Mouse (Mus musculus) cerebellum, postnatal 25 days (tissue): ENCODE measurements around the gene Rela.

Source experiments
- DNase-seq, 2 experiments: peaks; one replicate each; pipeline ENCODE4 v3.0.0; 2021; ENCODE audit warnings: mixed read lengths in 2 of 2

Gene Rela

DNA sequence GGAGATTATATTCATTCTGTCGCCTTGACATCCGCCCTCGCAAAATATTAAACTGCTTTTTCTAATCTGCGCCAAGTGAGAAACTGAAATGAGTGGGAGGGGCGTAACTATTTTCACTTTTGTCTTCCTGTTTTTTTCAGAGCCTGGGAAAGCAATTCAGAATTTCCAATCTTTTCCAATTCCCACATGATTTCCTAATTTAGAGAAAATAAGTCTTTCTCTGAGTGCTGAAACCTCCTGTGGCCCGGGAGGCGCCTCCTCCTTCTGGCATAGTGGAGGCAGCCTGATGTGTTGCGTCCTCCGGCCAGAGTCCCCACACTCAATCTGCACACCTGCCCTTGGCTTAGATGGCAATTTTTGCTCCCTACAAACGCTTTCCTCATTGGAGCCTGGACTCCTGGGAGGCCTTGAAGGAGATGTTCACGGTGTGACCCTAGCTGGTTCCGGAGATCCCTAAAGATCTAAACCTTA, 677 bp upstream of the Rela start:
- no peak for DNase-seq

DNA sequence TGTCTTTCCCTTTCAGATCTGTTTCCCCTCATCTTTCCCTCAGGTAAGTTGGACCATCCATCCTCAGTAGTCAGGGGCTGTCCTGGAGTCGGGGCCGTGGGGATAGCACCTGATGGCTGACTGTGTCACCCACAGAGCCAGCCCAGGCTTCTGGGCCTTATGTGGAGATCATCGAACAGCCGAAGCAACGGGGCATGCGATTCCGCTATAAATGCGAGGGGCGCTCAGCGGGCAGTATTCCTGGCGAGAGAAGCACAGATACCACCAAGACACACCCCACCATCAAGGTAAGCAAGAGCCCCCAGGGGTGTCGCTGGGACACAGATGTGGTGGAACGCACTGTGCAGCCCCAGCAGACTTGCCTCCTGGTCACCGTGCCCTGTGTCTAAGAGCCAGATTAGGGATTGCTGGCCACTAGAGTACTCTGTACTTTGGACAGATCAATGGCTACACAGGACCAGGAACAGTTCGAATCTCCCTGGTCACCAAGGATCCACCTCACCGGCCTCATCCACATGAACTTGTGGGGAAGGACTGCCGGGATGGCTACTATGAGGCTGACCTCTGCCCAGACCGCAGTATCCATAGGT, 1.2 kb downstream of the Rela start:
- peak in 1 of 2 experiments; percentile 19 for DNase-seq

DNA sequence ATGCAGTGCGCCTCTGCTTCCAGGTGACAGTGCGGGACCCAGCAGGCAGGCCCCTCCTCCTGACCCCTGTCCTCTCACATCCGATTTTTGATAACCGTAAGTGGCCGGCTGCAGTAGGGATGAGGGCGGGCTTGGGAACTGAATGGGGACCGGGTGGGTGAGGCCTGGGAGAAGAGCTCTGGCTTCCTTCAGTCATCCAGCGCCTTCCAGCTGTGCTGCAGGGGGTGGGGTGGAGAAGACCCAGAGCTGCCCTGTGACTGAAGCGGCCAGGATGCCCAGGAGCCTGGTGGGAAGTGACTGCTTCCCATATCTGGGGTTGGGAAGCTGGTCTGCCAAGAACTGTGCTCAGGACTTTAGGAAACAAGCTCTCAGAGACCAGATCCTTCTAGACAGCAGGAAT, 3.1 kb downstream of the Rela start:
- peak in 1 of 2 experiments; percentile 7 for DNase-seq

DNA sequence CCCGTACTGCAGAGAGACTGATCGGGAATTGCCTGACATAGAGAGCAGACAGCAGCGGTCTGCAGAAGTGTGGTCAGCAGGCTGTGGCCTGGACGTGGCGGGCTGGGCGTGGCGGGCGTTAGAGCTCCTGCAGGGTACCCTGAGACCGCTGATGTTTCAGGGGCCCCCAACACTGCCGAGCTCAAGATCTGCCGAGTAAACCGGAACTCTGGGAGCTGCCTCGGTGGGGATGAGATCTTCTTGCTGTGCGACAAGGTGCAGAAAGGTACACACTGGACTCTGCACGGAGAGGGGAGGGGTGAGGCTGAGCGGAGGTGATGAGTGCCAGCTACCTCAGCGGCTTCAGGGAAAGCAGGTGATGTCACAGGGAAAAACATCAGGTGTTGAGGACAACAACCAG, 3.7 kb downstream of the Rela start:
- peak in 1 of 2 experiments; percentile 6 for DNase-seq

DNA sequence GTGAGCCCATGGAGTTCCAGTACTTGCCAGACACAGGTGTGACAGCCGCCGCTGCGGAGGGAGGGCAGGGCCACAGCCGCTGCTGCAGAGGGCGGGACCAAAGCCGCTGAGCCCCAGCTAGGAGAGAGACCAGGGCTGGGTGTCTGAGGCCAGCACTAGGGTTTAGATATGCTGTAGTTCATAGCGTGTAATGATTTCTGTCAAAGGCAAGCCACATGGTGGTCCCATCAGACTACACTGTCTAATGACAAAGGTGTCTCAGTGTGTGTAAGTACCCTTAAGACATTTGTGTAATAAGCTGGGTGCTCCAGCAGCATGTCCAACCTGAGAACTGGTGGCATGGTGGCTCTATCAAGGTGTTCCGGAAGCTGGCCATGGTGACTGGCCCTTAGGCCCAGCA, 4.4 kb downstream of the Rela start:
- DNase-seq, result no peak

DNA sequence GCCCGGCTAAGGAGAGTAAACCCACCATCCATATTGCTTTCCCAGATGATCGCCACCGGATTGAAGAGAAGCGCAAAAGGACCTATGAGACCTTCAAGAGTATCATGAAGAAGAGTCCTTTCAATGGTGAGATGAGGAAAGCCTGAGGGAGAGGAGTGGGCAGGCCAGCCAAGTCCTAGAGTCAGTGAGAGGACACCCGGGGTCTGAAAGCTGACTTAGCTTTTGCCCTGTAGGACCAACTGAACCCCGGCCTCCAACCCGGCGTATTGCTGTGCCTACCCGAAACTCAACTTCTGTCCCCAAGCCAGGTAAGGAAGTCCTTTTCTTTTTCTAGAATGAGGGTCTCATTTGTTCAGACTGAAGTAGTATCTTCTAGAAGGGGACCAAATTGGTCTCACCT, 8.0 kb downstream of the Rela start:
- DNase-seq, result no peak

DNA sequence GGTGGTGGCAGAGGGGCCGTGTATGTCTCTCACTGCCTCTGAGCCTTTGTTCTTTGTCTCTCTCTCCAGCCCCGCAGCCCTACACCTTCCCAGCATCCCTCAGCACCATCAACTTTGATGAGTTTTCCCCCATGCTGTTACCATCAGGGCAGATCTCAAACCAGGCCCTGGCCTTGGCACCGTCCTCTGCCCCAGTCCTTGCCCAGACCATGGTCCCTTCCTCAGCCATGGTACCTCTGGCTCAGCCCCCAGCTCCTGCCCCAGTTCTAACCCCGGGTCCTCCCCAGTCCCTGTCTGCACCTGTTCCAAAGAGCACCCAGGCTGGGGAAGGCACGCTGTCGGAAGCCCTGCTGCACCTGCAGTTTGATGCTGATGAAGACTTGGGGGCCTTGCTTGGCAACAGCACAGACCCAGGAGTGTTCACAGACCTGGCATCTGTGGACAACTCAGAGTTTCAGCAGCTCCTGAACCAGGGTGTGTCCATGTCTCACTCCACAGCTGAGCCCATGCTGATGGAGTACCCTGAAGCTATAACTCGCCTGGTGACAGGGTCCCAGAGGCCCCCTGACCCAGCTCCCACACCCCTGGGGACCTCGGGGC, 9.5 kb downstream of the Rela start:
- no peak for DNase-seq

DNA sequence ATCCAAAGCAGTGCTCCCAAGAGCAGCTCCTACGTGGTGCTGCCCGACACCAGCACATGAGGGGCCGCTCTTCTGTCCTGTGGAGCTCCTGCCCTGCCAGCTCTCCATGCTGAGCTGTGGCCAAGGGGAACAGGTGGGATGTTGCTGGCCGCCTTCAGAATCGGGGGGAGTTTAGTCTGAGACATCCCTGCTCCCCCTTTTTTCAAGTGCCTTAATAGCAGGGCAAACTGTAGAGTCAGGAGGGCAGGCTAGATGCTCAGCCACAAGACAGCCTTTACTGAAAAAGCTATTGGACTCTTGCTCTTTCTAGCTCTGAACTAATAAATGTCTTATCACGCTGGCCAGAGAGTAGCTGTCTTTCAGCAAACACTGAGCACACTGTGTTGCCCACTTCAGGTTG, 10.5 kb downstream of the Rela start:
- DNase-seq, result no peak

DNA sequence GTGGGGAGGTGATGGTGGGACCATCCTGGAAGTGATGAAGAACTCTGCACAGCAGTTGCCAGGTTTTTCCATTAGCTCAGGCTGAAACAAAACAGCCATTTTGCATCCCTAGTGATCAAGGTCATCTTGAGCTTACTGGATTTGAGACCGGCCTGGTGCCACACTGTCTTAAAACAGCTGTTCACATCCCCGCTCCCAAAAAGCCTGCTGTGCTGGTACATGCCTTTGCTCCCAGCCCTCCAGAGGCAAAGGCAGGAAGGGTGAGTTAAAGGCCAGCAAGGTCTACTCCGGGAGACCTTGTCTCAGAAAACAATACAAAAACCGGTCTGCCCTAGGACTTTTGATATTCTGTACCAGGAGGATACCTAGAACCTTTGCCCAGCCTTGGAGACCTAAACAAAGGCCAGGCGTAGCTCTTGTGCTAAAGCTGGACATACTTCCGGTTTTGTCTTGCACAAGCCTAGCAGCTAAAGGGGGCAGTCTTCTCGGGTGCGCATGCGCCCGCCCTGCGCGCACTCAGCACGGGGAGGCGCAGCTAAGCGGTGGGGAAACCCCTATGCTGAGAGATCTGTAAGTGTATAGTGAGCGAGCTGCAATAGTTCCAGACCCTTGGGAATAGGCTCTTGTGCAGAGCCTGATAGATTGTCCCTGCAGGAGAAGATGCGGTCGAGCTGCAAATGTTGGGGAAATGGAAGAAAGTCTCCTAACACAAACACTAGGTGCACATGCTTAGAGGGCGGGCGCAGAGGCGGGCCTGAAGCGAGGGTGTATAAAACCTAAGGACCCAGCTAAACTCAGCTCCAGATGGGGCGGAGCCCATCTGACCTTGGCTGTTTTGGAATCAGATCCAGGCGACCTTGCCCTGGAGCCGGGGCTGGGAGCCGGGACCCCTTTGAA, 11.4 kb downstream of the Rela start:
- DNase-seq, result peak; percentile 70 to 77

DNA sequence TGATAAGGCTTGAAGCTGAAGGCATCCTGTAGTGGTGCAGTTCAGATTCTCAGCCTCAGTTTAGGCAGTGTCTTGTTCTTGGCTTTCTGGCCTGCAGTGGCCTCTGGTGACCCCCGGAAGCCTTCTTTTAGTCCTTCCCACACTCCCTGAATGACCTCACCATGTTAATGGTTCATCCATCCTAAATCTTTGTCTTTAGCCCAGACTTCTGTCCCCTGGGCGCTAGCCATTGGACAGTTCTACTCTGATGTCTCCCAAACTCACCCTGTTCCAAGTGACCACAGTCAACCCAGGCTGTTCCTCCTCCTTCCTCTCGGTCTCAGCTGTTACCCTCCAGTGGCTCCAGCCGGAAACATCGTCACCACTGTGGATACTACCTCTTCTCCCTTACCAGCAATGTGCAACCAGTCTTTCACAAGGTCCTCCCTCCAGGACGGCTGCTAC, 12.0 kb downstream of the Rela start:
- DNase-seq, result no peak

DNA sequence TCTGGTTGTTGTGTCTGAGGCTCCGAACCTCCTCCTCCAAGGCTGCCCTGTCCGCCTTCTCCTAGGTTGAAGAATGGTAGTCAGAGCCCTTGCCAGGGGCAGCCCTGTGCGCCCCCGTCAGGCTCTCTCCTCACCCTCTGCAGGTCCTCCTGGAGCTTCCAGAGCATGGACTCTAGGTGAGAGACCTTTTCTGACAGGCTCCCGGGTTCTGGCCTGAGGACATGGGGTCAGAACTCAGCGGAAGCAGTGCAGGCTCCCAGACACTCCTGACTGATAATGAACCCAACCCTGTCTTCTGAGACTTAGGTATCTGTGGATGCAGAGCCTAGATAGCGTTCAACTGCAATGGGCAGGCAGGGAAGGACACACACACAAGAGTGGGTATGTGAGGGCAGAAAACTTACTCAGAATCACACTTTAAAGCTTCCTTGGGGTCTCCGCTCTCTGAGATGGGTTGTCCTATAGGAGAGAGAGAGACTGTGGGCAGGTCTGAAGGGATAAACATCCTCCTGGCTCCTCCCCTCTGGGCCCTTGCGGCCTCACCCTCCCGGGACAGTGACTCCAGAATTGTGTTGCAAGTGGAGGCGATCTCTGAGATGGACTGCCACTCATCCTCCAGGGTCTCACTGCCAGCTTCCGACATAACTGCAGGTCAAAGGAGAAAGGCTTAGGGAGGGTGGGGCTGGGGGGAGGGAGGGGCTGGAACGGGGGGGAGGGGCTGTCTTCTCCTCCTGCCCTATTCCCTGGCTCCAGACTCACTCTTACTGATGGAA, 14.4 kb downstream of the Rela start:
- DNase-seq, result peak in 1 of 2 experiments; percentile 1

DNA sequence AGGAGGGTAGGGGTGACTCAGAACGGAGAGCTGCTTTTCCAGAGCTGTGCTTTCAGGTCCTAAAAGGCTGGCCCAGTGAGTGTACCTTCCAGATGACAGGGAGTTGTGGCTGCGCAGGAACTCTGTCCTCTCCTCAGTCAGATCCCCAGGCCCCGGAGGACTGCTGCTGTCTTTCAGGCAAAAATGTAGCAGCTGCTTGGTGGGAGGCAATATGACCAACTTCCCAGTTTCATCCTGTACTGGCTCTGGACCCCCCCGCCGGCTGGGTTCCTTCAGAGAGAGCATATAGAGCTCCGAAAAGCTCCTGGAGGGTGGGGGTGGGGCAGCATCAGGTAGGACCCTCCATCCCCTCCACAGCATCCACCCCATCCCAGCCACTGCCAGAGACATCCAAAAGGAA, 15.3 kb downstream of the Rela start:
- no peak for DNase-seq

DNA sequence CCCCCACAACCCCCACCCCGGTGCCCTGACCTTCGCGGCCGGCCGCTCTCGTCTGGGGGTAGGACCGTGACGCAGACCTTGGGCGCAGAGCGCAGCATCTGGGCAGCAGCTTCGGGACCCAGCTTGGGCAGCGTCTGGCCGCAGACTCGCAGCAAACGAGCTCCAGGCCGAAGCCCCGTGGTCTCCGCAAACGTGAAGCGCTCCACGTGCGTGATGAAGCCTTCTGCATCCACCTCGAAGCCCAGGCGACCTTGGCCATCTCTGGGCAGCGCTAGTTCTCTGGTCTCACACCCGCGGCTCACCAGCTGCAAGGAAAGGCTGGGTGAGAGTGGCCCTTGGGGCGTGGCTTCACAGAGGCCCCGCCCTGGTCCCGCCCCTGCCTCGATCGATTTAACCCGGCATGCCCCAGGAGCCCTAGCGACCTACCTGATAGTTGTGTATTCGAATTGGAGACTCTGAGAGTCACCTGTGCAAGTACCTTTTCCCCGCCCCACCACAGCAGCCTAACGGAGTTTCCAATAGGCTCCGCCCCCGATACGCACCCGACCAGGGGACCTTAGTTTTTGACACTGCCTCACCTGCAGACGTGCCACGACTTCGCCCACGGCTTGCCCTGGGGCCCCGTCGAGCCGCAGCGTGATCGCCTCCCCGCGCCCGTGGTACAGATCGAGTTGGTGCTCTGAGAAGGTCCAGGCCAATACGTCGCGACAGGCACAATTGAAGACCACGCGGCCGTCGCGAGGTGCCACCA, 16.9 kb downstream of the Rela start:
- DNase-seq, result no peak

DNA sequence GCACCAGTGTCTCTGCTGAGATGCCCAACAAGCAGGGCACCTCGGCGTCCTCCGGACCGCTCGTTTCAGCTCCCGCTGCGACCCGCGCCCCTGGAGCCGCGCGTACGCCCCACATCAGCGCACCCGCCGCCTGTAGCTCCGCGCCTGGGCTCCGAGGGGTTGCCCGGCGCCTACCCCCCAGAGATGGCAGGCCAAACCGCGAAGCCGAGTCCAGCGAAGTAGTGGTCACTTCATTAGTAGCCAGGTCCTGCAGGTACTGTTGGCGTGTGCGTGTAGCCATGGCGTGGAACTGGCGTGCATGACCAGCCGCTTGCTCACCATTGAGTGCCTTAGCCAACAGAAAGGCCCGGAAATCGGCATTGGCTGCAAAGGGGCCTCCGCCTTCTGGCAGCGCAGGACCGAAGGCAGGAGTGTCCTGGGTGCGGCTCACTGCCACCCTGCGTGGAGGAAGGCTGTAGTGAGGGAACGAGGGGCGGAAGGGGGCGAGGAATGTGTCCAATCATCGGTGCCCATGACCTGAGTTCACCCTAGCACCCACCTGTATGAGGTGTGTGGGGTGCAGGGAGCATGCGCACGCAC, 17.5 kb downstream of the Rela start:
- DNase-seq, result no peak

DNA sequence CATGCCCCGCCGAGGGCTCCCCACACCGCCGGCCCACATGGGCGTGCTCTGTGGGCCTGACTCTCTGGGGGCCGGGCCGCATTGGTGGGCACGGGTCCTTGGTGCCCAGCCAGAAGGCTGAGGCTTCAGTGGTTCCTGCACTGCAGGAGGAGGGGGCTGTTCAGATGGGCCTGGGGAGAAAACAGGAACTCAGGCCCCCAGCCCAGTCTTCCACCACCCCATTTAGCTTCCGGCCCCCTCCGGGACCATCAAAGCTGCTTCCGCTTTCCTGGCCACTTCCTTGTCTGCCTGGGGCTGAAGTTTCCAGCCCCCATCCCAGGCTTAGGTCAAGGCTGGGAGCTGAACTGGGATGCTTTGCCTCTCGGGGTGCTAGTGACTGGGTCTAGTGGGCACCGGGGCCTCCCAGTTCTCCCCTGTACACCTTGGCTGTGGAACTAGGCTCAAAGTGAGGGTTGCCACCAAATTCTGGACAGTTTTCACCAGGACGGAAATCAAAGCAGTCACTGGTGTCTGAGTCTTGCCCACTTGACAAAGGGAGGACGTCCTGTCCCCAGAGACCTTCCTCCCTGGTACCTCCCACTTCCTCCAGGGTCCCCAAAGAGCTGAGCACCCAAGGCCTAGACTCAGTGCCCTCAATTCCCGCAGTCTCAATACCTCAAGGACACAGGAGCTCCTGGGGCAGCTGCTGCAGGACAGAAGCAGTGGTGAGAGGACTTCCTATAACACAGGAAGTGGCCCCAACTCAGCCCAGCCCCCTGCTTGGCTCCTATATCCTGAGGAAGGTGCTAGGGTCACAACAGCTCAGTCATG, 23.9 kb downstream of the Rela start:
- no peak for DNase-seq

DNA sequence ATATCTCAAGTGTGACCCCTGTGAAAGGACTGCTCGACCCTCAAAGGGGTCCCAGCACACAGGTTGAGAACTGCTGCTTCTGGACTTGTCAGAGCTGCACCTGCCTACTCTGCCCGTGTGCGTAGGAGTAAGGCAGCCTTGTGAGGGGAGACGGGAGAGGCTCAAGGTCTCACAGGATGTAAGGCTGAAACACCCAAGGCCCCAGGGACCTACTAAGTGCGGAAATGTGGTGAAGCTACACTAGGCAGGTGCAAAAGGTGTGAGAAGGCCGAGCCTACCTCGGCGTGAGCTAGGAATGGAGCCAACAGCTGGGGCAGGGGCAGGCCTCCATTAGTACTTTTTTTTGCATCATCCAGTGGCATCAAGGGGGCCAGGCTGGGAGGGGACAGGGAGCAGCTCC, 25.0 kb downstream of the Rela start:
- no peak for DNase-seq

DNA sequence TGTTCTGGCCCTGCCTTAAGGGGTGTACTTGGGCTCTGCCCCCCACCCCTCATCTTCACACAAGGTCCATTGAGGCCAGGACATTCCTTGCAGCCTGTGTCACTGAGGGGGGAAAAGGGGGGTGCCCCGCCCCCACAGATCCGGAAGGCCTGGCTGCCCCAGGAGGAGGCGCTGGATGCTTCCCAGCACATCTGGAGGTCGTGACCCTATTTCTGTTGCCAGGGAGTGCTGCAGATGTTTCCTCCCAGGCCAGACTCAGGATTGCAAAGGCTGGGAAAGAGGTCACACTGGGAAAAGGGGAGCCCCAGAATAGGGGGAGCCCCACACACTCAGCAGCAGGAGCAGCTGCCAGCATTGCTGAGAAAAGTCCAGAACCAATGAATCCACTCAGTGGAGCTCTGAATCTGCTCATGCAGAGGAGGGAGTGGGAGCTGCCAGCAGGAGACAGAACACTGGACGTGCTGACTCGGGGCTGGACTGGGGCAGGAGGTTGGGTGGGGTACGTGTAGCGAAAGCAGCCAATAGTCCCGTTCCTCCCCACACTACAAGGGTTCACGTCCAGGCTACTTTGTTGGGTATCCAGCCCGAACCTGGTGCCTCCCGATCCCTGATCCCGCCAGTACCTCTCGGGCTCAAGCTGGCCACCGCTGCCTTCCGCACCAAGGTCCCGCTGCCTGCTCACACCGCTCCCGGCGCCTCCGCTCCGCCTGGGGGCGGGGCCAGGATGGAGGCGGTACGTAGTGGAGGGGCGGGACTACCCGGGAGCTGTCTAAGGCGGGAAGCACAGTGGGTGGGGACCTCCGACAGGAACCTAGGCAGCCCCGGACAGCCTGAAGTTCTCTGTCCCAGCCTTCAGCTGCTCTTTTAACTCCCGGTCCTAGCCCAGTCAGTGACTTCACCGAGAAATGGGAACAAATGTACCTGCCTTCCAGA, 26.0 kb downstream of the Rela start, which contains the start of gene Sipa1:
Sipa1 (minus strand) TSS at position 727 of the 933 bp plus-strand sequence.
- DNase-seq, result peak; percentile 66 to 78

DNA sequence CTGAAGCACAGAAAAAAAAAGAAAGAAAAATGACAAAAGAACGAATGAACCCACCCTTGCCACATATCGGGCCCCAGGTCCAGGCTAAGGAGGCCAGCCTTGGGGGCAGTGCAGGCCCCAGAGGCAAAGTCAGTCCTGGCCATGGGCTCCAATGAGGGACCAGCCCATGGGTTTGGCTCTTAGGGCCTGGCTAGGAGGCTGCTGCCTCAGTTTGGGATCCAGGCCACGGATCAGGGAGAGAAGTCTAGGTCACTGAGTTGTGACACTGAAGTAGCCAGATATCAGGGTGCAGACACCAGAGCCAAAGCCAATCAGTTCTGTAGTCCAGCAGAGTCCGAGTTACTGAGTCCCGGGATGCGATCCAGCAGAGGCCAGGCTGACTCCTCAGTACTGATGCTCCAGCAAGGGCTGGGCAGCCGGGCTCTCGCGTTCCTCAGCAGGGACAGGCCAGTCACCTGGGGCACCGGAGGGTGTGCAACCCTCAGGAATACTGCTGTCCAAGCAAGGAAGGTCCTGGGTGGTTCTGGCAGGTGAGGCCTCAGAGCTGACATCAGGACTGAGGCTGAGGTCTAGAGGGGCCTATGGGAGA, 27.5 kb downstream of the Rela start:
- no peak for DNase-seq

DNA sequence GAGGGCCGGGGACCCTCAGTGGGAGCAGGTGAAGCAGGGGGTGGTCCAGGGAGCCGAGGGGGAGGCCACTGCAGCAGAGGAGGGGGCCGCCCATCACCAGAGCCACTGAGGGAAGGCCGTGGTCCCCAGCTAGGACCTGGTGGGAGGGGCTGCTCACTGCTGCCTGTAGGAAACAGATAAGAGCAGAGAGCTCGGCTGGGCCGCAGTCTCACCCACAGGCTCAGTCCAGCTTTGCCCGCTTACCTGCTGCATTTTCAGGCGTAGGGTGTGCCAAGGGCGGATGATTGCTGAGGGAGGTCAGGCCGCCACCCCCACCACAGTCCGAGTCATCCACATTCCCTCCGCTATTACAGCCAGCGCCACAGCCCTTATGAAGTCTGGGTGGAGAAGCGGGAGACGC, 28.2 kb downstream of the Rela start:
- DNase-seq, result no peak
